Mouse (Mus musculus): Measurements from ENCODE around the gene Maff.

The Maff gene

DNA sequence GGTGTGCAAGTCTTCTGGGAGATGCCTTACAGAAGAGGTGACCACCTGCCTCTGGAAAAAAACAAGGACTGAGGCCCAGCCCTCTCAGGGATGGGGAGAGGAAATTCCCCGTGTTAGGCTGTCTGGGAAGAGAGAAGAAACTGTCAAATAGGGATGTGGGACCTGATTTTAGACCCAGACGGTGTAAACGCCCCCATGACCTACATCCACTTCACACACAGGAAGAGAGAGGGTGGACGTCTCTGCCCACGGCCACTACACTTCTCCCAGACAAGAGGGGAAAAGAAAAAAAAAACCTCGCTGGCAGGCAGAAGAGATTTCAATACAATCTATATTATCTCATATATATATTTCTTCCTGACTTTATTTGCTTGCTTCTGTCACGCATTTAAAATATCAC is 13.9 kb downstream of the Maff start:
- DNase-seq (ENCODE audit: low read depth, low spot score) = no peak

DNA sequence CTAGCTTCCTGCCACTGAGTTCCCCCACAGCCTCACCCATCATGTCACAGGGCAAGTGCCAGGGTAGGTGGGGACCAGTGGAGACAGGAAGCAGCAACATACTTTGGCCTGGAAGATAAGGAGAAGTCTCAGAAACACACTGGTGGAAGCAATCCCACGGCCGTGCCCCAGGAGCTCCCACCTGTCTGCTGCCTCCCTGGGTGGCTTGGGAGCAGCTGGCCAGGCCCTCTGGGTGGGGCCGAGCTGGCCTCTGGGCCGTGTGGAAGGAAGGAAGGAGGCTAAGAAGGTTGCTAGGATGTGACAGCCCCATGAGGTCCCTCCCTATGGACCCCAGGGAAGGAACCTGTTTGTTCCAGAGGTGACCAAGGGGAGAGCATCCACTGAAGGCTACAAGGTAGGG is 14.6 kb downstream of the Maff start:
- no peak for DNase-seq (ENCODE audit: low read depth, low spot score)

DNA sequence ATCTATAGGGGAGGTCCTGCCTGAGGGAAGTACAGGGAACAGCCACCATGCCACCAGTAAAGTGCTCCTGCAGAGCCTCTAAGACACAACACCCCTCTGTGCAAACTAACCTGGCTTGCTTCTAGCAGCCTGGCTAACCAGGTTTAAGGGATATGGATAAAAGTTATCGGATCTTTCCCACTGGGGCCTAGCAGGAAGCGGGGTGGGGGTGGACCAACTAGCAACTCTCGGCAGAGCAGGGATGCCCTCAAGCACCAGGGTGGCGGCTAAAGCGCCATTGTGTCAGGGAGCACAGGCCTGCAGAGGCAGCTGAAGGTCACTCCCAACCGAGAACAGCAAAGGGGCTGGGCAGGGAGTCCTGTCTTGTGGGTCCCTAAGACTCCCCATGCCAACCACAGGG is 17.7 kb downstream of the Maff start:
- DNase-seq (ENCODE audit: low read depth, low spot score) = no peak

DNA sequence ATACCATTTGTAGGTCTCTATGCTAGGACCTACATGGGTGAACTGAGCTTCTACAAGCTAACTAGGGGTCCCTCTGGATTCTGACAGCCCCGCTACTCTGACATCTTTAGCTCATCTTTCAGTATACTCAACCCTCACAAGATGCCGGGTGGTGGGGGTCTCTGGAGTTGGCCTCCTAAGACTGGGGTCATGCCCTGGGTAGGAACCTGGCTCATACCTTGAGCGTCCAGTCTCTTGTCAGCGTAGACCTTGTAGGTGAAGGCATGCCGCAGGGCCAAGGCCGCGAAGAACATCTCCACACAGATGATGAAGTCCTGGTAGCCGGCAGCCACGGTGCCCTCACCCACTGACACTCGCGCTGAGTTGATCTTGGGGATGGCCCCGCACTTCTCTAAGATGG is 18.6 kb downstream of the Maff start:
- DNase-seq (ENCODE audit: low read depth, low spot score) = no peak

DNA sequence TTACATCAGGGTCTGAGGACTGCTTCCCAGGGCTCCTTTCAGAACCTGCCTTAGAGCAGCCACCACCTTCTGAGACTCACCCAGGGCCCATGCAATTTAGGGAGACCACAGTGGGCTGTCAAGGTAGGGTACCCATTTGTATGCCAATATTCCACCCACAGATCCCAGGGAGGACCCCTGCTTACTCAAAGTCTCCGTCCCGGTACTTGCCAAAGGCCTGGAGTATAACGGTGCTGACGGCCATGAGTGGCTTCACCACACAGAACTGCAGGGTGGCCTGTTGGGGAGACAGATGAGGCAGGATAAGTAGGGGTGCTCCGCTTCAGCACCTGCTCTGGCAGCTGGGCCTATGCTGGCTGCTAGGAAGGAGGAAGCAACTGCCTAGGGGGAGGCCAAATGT is 20.0 kb downstream of the Maff start:
- no peak for DNase-seq (ENCODE audit: low read depth, low spot score)

DNA sequence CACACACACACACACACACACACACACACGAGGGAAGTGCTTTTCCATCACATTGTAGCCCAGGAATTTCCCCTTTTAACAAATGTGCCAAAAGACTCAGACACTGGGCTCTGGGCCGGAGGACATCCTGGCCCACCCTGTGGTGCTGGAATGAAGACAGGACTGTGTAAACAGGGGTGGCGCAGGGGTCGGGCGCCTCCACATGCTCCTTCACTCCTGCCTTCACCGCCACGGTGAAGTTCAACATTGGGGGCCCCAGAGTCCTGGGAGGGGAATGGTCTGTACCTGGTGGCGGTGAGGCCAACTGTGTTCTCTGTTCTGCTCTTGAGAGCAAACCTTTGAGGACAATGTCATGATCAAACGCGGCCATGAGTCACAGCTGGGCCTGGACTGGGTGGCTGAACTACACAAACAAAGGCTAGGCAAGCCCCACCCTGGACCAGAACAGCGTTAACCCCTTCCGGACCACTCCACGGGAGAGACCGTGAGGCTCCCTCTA is 21.9 kb downstream of the Maff start:
- peak; percentile 66 for DNase-seq (ENCODE audit: low read depth, low spot score)

DNA sequence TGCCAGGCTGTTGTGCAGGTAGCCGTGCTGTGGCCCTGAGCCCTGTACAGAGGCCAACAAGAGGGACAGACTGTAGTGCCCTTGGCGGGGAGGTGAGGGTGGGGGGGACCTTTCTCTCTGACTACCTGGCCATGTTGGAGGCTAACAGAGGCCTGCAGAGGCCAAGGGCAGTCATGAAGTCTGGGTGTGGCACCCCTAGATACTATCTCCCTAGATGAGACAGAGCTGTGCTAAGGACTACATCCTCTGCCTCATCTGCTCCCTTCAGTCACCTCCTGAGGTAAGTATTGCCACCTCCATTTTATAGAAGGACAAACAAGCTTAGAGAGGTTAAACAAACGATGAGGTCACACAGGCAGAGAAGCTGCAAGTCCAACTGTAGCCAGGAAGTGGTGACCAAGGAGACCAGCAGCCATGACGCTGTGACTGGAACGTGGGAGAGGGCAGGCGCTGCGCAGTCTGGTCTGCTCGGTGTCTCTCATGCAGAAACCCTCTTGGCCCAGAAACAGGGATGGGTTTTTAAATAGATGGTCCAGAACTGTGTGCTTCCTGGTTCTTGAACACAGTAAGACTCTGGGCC is 22.5 kb downstream of the Maff start:
- DNase-seq (ENCODE audit: low read depth, low spot score) = no peak

DNA sequence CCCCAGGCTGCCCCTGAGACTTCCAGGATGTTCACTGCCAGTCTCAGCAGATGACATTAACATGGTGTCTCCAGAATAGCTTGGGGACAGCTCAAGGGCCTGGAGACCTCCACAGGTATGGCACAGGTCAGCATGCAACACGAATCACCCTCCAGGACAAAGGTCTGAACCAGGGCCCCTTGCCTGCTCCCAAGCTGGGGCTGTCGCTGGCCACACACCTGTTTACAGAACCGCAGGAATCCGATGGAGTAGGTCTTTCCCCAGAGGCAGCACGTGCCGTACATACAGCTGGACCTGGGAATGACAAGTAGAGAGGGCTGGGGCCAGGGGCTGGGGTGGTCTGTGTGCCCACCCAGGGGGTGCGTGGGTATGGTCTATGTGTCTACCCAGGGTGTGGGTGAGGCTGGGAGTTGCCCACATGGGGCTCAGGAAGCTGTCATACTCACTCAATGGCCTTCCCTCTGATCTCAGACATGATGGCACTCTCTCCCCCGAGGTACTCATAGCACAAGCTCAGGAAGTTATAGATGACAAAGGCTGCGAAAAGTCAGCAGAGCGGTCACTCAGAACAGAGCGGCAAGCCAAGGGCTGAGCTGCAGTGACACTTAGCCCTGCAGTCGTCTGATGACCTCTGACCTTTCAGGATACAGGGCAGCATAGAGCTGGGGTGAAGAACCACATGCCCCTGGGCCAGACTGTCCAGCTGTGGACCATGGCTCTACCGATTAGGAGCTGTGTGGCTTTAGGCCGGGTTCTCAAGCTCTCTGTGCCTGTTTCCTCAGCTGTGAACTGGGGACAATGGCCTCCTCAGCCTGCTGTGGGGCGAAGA is 23.2 kb downstream of the Maff start:
- DNase-seq (ENCODE audit: low read depth, low spot score) = no peak

DNA sequence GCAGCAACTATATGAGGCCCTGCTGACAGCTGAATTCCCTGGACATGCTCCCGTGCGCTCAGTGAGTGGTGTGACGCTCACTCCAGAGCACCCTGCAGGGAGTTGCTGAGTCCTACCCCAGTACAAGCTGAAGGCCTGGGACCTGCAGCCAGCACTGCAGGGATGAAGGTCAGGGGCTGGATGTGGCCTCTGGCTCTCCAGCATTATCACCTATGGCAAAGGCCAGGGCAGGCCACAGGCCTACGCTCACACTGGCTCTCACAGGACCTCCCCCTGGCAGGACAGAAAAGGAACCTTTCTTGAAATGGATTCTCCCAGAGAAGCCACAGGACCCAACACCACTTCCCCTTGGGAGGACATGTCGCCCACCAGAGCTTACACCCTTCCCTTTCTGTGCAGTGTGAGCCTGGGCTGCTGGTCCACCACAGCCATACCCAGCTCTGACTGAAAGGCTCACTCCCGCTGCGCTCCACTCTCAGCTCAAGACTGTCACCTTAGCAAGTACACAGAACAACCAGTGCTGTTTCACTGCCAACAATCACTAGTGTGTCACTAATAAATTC is 23.9 kb downstream of the Maff start:
- no peak for DNase-seq (ENCODE audit: low read depth, low spot score)

DNA sequence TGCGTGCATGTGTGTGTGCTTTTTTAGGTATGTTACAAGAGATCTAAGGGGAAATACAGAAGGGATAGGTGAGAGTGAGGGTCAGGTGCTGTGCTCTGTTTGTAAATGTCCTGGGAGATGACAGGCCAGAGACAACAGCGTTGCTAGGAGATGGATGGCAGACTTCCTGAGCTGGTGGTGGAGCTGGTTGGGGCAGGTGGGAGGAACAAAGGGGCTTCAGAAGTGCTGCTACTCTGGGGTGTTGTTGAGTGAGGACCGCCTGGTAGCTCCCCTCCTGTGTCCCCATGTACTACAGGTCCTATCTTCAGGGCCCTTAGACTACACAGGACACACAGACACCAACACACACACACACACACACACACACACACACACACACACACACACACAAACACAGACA is 28.3 kb downstream of the Maff start:
- no peak for DNase-seq (ENCODE audit: low read depth, low spot score)

DNA sequence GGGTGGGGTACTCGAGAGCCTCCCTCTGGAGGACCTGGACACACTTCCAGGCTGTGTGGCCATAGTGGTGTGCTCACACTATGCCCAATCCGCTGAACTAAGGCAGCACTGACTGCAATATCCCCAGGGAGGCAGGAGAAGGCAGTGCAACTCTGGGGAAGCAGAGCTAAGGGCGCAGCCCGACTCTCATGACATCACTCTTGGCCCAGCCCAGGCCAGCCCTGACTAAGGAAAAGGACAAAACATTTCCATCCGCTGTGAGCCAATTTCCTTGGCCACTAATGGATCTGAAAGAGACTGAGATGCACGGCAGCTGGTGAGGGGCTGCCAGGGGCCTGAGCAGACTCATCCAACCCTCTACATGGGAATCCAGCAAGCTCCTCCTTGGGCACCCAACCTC is 31.3 kb downstream of the Maff start:
- DNase-seq (ENCODE audit: low read depth, low spot score) = peak; percentile 92

DNA sequence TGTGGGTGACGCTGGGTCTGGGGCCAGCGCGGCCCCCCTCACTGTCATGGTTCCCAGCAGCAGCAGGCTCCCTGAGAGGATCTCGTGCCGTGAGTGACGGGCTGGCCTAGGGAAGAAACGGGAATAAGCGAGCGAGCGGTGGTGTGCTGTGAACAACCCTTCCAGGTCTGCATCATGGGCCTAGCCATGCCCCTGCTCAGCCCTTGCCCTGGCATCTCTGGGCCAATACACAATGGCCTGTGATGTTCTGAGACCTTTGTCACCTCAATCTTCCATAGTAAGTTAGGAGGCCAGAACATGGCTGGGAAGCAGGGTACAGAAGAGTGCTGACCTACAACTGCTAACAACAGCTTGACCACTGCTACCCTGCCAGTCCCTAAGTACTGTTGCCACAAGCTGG is 32.2 kb downstream of the Maff start:
- no peak for DNase-seq (ENCODE audit: low read depth, low spot score)

DNA sequence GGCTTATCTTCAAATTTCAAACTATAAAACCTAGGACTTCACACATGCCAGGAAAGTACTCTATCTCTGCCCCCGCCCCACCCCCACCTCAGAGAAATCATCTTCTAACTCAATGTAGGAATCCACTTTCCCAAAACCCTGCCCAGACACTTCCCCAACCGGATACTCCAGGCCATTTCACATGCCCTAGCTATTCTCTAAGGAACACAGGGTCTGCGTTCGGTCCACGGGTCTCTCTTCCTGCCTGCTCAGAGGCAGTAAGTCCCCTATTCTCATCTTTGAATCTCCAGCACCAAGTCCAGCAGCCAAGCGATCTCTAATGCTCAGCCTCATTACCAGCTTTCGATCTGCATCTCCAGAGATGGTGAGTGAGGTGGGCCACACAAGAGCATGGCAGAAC is 33.2 kb downstream of the Maff start:
- DNase-seq (ENCODE audit: low read depth, low spot score) = no peak

DNA sequence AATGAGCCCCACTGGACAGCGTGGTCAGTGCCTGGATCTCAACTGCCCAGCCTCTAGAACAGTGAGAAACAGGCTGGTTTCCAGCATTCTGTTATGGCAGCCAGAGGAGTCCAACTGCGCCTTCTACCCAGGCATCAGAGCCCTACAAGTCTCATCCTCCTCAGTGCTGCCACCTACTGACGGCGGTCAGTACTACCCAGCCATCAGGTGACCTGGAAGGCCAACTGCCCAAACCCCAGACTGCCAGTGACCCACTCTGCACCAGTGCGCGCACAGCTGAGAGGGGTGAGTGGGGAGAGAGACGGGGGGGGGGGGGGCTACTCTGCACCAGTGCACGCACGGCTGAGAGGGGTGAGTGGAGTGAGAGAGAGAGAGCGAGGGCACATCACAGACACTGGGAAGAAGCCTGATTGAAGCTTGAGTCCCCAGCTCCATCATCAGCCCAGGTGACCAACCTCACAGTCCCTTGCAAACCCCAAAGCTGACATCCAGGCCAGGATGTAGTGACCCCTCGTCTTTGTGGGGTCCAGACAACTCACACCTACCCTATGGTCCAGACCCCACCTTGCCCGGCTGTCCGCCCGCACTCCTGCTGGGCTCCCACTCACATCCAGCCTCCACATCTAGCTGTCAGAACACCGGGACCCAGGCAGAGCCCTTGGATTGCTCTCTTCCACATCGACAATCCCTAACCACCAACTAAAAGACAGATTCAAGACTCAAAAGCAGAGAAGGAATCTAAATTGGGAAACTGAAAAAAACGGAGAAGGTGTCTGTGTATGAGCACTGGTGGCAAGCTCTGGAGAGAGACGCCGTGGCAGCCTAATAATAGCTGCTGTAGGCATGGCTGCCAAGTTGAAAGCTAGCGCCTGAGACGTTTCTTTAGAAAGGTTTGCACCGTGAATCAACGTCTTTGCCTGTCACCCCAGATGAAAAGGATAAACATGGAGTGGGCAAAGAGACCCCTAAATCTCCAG is 34.3 kb downstream of the Maff start:
- DNase-seq (ENCODE audit: low read depth, low spot score) = peak; percentile 94

DNA sequence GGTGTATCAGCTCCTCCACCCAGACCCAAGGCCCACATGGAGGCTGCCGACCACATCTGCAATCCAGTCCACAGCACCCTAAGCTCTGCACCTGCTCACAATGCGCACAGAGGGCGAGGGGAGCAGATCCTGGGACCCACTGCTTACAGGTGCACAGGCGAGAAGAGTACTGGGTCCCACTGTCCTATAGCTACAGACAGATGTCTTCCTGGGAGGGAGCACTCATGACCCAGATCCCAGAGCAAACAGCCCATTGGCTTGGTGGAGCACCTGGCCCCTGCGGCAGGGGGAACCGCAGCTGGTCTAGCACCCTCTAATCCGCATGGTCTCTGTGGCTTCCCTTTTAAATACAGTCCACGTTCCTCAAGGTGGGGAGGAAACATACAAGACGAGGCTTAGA is 35.2 kb downstream of the Maff start:
- no peak for DNase-seq (ENCODE audit: low read depth, low spot score)

DNA sequence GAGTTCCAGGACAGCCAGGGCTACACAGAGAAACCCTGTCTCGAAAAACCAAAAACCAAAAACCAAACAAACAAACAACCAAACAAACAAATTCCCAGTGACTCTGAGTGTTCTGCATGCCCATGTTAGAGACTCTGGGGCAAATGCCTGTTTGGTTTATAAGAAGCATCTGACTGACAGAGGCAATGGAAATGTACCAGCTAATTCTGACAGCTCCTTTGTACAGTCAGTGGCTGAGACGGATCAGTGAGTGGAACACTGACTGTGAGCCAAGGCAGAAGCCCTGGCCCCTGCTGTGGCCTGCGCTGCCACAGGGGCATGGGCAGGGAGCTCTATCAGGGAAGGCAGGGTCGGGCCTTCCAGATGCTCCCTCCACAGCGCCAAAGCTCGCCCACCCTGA is 40.7 kb downstream of the Maff start:
- no peak for DNase-seq (ENCODE audit: low read depth, low spot score)

DNA sequence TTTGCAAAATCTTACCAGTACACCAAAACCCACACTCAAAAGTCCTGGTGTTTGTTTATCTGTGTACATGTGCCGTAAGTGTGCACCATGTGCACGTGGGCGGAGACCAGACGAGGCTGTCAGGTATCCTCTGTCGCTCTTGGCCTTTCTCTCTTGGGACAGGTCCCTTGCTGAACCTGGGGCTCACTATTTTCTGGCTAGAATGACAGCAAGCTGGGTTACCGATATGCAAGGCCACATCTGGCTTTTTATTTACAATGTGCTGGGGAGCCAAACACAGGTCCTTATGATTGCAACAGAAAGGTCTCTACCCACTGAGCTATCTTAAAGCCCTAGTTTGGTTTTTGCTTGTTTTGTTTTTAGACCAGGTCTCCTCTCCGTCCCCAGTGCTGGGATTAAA is 41.2 kb downstream of the Maff start:
- no peak for DNase-seq (ENCODE audit: low read depth, low spot score)

DNA sequence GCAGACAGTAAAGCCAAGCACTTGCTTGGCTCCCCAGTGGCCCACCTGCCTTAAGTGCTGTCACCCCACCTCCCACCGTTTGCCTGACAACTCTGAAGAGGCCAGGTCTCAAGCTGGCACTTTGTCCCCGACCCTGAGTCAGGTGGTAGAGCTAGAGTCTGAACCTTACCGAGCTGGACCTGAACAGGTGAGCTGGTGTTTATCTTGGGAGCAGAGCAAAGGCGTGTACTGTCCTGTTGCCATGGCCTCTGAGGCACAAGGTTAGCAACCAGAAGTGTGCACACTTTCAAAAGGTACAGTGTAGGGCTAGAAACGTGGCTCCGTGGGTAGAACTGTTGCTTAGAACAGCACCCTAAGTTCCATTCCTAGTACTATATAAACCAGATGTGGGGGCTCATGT is 41.8 kb downstream of the Maff start:
- no peak for DNase-seq (ENCODE audit: low read depth, low spot score)

DNA sequence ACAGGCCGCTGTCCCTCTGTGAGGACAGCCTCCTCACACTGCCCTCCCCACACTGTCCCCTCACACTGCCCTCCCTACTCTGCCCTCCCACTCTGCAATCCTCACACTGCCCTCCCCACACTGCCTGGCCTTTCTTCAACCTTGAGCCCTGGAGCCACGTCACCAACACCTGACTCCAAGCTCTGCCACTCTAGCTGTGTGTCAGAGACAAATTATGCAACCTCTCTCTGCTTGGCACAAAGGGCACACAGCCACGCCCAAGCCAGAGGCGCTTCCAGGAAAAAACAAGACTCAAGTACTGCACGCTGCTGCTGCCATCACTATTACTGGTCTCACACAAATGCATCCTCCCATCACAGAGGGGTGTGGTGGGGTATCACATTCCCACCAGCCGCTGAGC is 44.0 kb downstream of the Maff start:
- no peak for DNase-seq (ENCODE audit: low read depth, low spot score)

DNA sequence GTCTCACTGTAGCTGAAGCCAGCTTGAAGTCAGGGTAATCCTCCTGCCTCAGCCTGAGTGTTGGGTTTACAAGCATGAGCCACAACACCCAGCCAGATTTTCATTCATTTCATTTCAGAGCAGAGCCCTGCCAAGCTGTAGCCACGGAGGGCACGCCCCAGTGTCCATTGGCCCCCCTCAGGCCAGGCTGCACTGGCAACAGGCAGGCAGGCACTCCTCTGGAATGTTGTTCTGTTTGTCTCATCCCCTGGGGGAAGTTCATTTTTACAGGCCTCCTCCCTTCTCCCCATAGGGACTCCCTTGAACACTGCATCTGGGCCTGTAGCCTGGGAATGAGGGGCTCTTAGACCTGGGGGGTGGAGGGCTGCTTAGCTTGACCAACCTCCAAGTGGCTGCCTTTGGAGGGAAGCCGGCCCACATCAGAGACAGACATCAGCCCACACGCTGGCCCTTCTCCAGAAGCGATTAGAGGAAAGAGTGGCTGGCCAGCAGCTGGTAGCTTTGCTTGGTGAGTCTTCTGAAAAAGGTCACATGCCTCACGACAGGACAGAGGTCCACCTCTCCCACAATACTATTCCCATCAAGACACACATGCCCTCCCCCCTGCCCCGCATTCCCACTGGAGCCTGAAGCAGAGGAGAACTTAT is 45.1 kb downstream of the Maff start:
- no peak for DNase-seq (ENCODE audit: low read depth, low spot score)

DNA sequence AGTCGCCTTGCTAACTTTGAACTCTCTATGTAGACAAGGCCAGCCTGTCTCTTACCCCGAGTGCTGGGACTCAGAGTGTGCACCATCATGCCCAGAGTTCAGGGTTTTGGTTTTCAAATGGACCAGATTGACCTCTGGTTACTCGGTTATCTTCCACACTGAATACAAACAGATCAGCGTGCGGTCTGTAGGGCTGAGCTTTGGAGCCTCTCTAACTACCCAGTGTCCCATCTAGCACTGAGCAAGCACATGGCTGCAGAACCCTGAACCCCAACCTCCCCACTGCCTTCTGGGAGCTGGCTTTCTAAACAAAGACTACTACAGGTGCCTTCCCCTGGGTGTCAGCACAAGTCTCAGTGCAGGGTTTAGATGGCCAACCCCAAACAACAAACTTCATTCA is 46.1 kb downstream of the Maff start:
- no peak for DNase-seq (ENCODE audit: low read depth, low spot score)

All from skeletal muscle tissue, adult 2 months (tissue).